Mouse (Mus musculus) limb, embryonic 11.5 days (tissue): ENCODE measurements around the gene Glg1. TPM values are rescaled to one million over a fixed set of nuclear protein-coding genes. Genes with fewer than 3 reads are reported as not detected.
"Not testable (repeated sequence)": the region's sequence is repeated elsewhere in the genome, so short reads cannot be mapped to it uniquely, and the experiment has no call there.

Experiments used
- ATAC-seq: fragments of 200-750 bp; cut with Nextera tagmentation; 2 replicates; pipeline ENCODE4 v1.8.0; 2017; ENCODE audit warnings: low read depth; ENCODE audit not compliant: insufficient number of reproducible peaks, low FRiP score, low TSS enrichment
- DNase-seq: peaks from one replicate; pipeline ENCODE4 v3.0.0-alpha.2; 2015; ENCODE audit warnings: low spot score
- H3K27ac ChIP-seq: fragments of 300-500 bp; sonication (generic); replicated peaks from 2 replicates; pipeline ENCODE4 v1.5.1; 2014; ENCODE audit warnings: low read depth, mild to moderate bottlenecking, low read length
- H3K27me3 ChIP-seq: fragments of 300-500 bp; sonication (generic); 2 replicates; pipeline ENCODE4 v1.6.1; 2014; ENCODE audit warnings: mild to moderate bottlenecking, low read length, mixed read lengths; ENCODE audit not compliant: control insufficient read depth, insufficient read depth
- H3K36me3 ChIP-seq: fragments of 300-500 bp; sonication (generic); 2 replicates; pipeline ENCODE4 v1.6.1; 2014; ENCODE audit warnings: mild to moderate bottlenecking, low read length, moderate library complexity, mixed read lengths; ENCODE audit not compliant: control insufficient read depth, insufficient read depth
- H3K4me1 ChIP-seq: fragments of 300-500 bp; sonication (generic); 2 replicates; pipeline ENCODE4 v1.6.1; 2014; ENCODE audit warnings: low read length, mixed read lengths; ENCODE audit not compliant: control insufficient read depth, insufficient read depth
- H3K4me2 ChIP-seq: fragments of 300-500 bp; sonication (generic); 2 replicates; pipeline ENCODE4 v1.6.1; 2014; ENCODE audit warnings: low read depth, mild to moderate bottlenecking, moderate library complexity; ENCODE audit not compliant: severe bottlenecking
- H3K4me3 ChIP-seq: fragments of 300-500 bp; sonication (generic); 2 replicates; pipeline ENCODE4 v1.5.1; 2014; ENCODE audit warnings: low read depth, low read length
- H3K9ac ChIP-seq: fragments of 300-500 bp; sonication (generic); 2 replicates; pipeline ENCODE4 v1.6.1; 2014; ENCODE audit warnings: mild to moderate bottlenecking, low read length
- H3K9me3 ChIP-seq: fragments of 300-500 bp; sonication (generic); 2 replicates; pipeline ENCODE4 v1.6.1; 2016; ENCODE audit warnings: low read length; ENCODE audit not compliant: control insufficient read depth
- WGBS: fragments of 180-500 bp; shearing (Covaris S2); extraction: QIAGEN DNeasy Blood & Tissue Kit; methylation state at CpG from one replicate; pipeline ENCODE4 v1.1.7; 2014; 5-methylcytosine and 5-hydroxymethylcytosine counted together
- polyA plus RNA-seq: library from polyadenylated mRNA; unstranded; fragments of >200 nt; fragmentation: Nextera tagmentation; extraction: Ambion mirVana; gene quantifications from 2 replicates; pipeline ENCODE4 v1.2.1, GENCODE M21; 2014

Gene Glg1
- polyA plus RNA-seq, 1 experiment from 2014 or later = 77.4 TPM

- Histone ChIP-seq H3K4me3 (no peak overlapping the region), H3K4me1 (no peaks in the 10 kb centered on the region), H3K27ac (no peak overlapping the region), H3K9ac (no peak overlapping the region), H3K36me3 (peaks cover 11% of the 10 kb centered on the region), H3K27me3 (no peaks in the 10 kb centered on the region), H3K4me2 (no peak overlapping the region), H3K9me3 (no peaks in the 10 kb centered on the region)
- WGBS = 93% methylated on average over 8 of the region's 8 CpGs
- DNase-seq (no peak), ATAC-seq (no peak)
Measured at GRCm38 (mm10) chr8:111155721-111156436, 103.1 kb downstream of the Glg1 start.

- Histone ChIP-seq H3K4me3 (peak overlapping the region; percentile 52), H3K4me2 (peak overlapping the region; percentile 79), H3K9ac (peak overlapping the region; percentile 55)
- not testable (repeated sequence) for H3K27me3 ChIP-seq, H3K4me1 ChIP-seq, H3K27ac ChIP-seq, H3K36me3 ChIP-seq, H3K9me3 ChIP-seq
- WGBS = under 1% methylated on average over 53 of the region's 74 CpGs
- DNase-seq (peak; percentile 93), ATAC-seq (peak; percentile 90)
Measured at GRCm38 (mm10) chr8:111145460-111146012, 113.5 kb downstream of the Glg1 start.

GRCm38 (mm10) chr8:111144901-111145459 is 114.0 kb downstream of the Glg1 start:
- not testable (repeated sequence) for H3K9me3 ChIP-seq, H3K36me3 ChIP-seq, H3K4me1 ChIP-seq, H3K27ac ChIP-seq, H3K27me3 ChIP-seq
- Histone ChIP-seq H3K4me3 (peak overlapping the region; percentile 52), H3K9ac (peak overlapping the region; percentile 55), H3K4me2 (peak overlapping the region; percentile 74)
- DNase-seq = peak; percentile 32
- WGBS = 0% methylated on average over 52 of the region's 63 CpGs
- ATAC-seq = peak; percentile 52

GRCm38 (mm10) chr8:111142521-111142920 is 116.5 kb downstream of the Glg1 start:
- no peak for ATAC-seq
- DNase-seq = no peak
- no peak overlapping the region for H3K4me3 ChIP-seq
- H3K27me3 ChIP-seq = no peaks in the 10 kb centered on the region
- no peaks in the 10 kb centered on the region for H3K4me1 ChIP-seq
- H3K9me3 ChIP-seq = no peaks in the 10 kb centered on the region
- H3K27ac ChIP-seq = no peak overlapping the region
- H3K36me3 ChIP-seq = no peaks in the 10 kb centered on the region; the same call in 1 of the 2 replicates
- H3K9ac ChIP-seq = no peak overlapping the region
- H3K4me2 ChIP-seq = no peak overlapping the region

- no peaks in the 10 kb centered on the region for H3K9me3 ChIP-seq
- 89% methylated on average over 2 of the region's 2 CpGs for WGBS
- ATAC-seq = no peak
- no peak overlapping the region for H3K27ac ChIP-seq
- no peaks in the 10 kb centered on the region for H3K27me3 ChIP-seq
- peaks cover 6% of the 10 kb centered on the region; the same call in 1 of the 2 replicates for H3K36me3 ChIP-seq
- H3K4me1 ChIP-seq = no peaks in the 10 kb centered on the region
- H3K4me3 ChIP-seq = no peak overlapping the region
- H3K4me2 ChIP-seq = no peak overlapping the region
- no peak for DNase-seq
- no peak overlapping the region for H3K9ac ChIP-seq
Measured at GRCm38 (mm10) chr8:111130756-111131155, 128.3 kb downstream of the Glg1 start.

- Histone ChIP-seq H3K9me3 (no peaks in the 10 kb centered on the region), H3K4me3 (no peak overlapping the region), H3K36me3 (peaks cover 6% of the 10 kb centered on the region), H3K9ac (no peak overlapping the region), H3K27me3 (no peaks in the 10 kb centered on the region), H3K4me2 (no peak overlapping the region), H3K4me1 (no peaks in the 10 kb centered on the region), H3K27ac (no peak overlapping the region)
- no peak for DNase-seq
- 95% methylated on average over 3 of the region's 3 CpGs for WGBS
- no peak for ATAC-seq
Measured at GRCm38 (mm10) chr8:111119481-111119880, 139.5 kb downstream of the Glg1 start.

- 95% methylated on average over 5 of the region's 5 CpGs for WGBS
- H3K4me2 ChIP-seq = no peak overlapping the region
- ATAC-seq (no peak), DNase-seq (no peak)
- no peaks in the 10 kb centered on the region for H3K27me3 ChIP-seq
- H3K9me3 ChIP-seq = no peaks in the 10 kb centered on the region
- H3K27ac ChIP-seq = no peak overlapping the region
- H3K9ac ChIP-seq = no peak overlapping the region
- peaks cover 5% of the 10 kb centered on the region for H3K36me3 ChIP-seq
- H3K4me1 ChIP-seq = no peaks in the 10 kb centered on the region
- H3K4me3 ChIP-seq = no peak overlapping the region
Measured at GRCm38 (mm10) chr8:111114891-111115290, 144.1 kb downstream of the Glg1 start.
